Mouse (Mus musculus) heart, postnatal 0 days (tissue): ENCODE data around the gene Elf3. TPM values are rescaled to one million over a fixed set of nuclear protein-coding genes. Genes with fewer than 3 reads are reported as not detected.

Experiments used
- ATAC-seq: fragments of 200-750 bp; cut with Nextera tagmentation; 2 replicates; pipeline ENCODE4 v1.8.0; 2017; ENCODE audit warnings: low read depth, moderate number of reproducible peaks, moderate library complexity; ENCODE audit not compliant: insufficient read depth
- DNase-seq: peaks from one replicate; pipeline ENCODE4 v3.0.0-alpha.2; 2016; ENCODE audit warnings: low spot score
- H3K27ac ChIP-seq: fragments of 300-500 bp; sonication (generic); 2 replicates; pipeline ENCODE4 v1.5.1; 2014; ENCODE audit warnings: low read depth, mild to moderate bottlenecking
- H3K27me3 ChIP-seq: fragments of 300-500 bp; sonication (generic); 2 replicates; pipeline ENCODE4 v1.6.1; 2014; ENCODE audit warnings: low read length, mixed read lengths; ENCODE audit not compliant: control insufficient read depth, insufficient read depth
- H3K36me3 ChIP-seq: fragments of 300-500 bp; sonication (generic); replicated peaks from 2 replicates; pipeline ENCODE4 v1.6.1; 2014; ENCODE audit warnings: low read length, mixed read lengths; ENCODE audit not compliant: control insufficient read depth, insufficient read depth
- H3K4me1 ChIP-seq: fragments of 300-500 bp; sonication (generic); 2 replicates; pipeline ENCODE4 v1.6.1; 2014; ENCODE audit warnings: antibody characterized with exemption; ENCODE audit not compliant: control insufficient read depth, insufficient read depth
- H3K4me2 ChIP-seq: fragments of 300-500 bp; sonication (generic); 2 replicates; pipeline ENCODE4 v1.6.1; 2014; ENCODE audit warnings: low read depth, mild to moderate bottlenecking, low read length, moderate library complexity
- H3K4me3 ChIP-seq: fragments of 300-500 bp; sonication (generic); 2 replicates; pipeline ENCODE4 v1.5.1; 2014; ENCODE audit warnings: low read depth, low read length
- H3K9ac ChIP-seq: fragments of 300-500 bp; sonication (generic); replicated peaks from 2 replicates; pipeline ENCODE4 v1.6.1; 2014; ENCODE audit warnings: low read depth, low read length, mixed read lengths
- H3K9me3 ChIP-seq: fragments of 300-500 bp; sonication (generic); replicated peaks from 2 replicates; pipeline ENCODE4 v1.6.1; 2016; ENCODE audit warnings: low read length; ENCODE audit not compliant: control insufficient read depth
- CTCF ChIP-seq: IDR thresholded peaks from 2 replicates; pipeline ENCODE4 v1.5.1; 2016; ENCODE audit warnings: antibody characterized with exemption, control low read depth, low read depth
- EP300 ChIP-seq: IDR thresholded peaks from 2 replicates; pipeline ENCODE4 v1.6.1; 2016; ENCODE audit warnings: antibody characterized with exemption, low read depth
- WGBS: fragments of 180-500 bp; shearing (Covaris S2); extraction: QIAGEN DNeasy Blood & Tissue Kit; methylation state at CpG from one replicate; pipeline ENCODE4 v1.1.7; 2014; 5-methylcytosine and 5-hydroxymethylcytosine counted together
- polyA plus RNA-seq: library from polyadenylated mRNA; unstranded; fragments of >200 nt; fragmentation: Nextera tagmentation; extraction: Ambion mirVana; gene quantifications from 2 replicates; pipeline ENCODE4 v1.2.1, GENCODE M21; 2015
- total RNA-seq: library from RNA; depleted of rRNA; stranded (reverse); fragments of >200 nt; gene quantifications from 2 replicates; pipeline ENCODE4 v1.2.3, GENCODE M21; 2014; ENCODE audit warnings: low replicate concordance; rRNA removed

Elf3 gene
- 0.99 TPM in 1 of 2 replicates, not detected in the other for total RNA-seq
- polyA plus RNA-seq: 0.48 and 0.57 TPM in 2 replicates

DNA sequence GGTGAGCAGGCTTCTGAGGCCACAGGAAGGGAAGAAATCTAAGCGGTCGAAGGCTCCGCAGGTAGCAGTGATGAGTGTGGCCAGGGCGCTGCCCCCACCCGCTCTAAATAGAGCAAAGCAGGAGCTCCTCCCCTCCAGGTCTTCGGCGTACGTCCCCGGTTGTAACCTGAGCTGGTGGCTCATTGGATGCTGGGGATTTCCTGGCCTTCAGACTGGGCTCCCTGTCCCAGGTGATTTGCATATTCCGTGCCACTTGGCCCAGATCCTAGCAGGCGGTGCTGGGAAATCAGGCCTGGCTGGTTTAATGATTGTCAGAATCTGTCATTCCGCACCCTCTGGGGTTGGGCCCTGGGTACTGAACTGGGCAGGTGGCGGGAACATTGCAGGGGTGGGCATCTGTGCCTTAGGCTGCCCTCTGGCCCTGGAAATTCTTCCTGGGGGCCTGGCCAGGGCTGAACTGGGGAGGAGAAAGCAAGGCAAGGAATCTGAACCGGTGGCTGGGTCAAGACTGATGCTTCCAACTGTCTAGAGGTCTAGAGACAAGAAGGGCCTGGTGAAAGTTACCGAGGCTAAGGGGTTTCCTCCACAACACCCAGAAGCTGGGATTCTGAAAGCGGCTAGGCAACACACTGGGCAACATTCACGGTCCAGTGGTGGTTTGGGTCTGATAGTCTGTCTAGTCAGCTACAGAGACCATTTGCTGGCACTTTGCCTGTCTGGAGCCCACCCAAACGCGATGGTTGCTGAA, at the start of gene Elf3:
Elf3 (minus strand) TSS at position 189 of the 748 bp plus-strand sequence.
- no peaks in the 10 kb centered on the region for H3K9me3 ChIP-seq
- H3K4me1 ChIP-seq: peaks cover 4% of the 10 kb centered on the region; the same call in 1 of the 2 replicates
- peak within 1 kb of the TSS; percentile 27 for H3K4me3 ChIP-seq
- DNase-seq (peak; percentile 45), ATAC-seq (peak; percentile 24; the same call in 1 of the 2 replicates)
- TF ChIP-seq EP300 (no peak), CTCF (no peak)
- H3K36me3 ChIP-seq: peaks cover 16% of the 10 kb centered on the region
- H3K4me2 ChIP-seq: peak within 1 kb of the TSS; percentile 62
- H3K27ac ChIP-seq: no peak within 1 kb of the TSS
- 13% methylated on average over 19 of the region's 19 CpGs for WGBS
- H3K9ac ChIP-seq: no peak within 1 kb of the TSS; the same call in 1 of the 2 replicates
- H3K27me3 ChIP-seq: peaks cover 26% of the 10 kb centered on the region

DNA sequence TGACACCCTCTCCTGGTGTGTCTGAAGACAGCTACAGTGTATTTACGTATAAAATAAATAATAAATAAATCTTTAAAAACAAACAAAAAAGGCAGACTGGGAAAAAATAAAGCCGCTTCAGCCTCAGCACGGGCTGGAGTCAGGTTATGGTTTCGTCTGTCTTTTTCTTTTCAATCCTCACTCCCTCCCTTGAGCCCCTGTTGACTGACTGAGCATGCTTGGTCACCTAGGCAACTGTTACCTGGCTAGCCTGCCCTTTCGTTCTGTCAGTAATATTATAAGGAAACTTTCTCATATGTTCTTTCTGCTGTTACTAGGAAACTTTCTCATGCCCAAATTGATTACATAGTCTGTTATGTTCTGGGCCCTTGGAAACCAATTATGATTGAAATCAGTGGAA, 32.5 kb upstream of the Elf3 start:
- Histone ChIP-seq H3K4me2 (no peak overlapping the region), H3K27me3 (no peaks in the 10 kb centered on the region), H3K4me3 (no peak overlapping the region), H3K36me3 (peaks cover 15% of the 10 kb centered on the region), H3K9me3 (no peaks in the 10 kb centered on the region), H3K9ac (no peak overlapping the region), H3K4me1 (no peaks in the 10 kb centered on the region), H3K27ac (no peak overlapping the region)
- TF ChIP-seq CTCF: no peak
- TF ChIP-seq EP300: no peak
- DNase-seq: no peak
- no peak for ATAC-seq
- WGBS: 80% methylated on average over 5 of the region's 5 CpGs

DNA sequence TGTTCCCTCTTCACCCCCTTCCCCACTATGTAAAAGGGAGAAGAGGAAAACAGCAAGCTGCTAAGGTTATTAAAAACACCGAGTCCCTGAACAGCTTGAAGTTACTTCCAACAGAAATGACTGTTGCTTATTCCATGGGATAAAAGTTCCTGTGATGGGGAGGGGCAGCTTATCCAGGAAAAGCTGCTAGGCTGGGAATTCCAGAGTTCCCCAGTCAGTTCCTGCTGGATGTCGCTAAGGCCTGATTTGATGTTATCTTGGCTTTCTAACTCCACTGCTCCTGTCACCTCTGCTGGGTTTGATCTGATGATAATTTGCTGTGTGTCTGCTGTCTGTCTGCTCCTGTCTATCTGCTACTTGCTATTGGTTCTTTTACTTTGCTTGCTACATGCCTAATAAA, 27.9 kb upstream of the Elf3 start:
- no peak overlapping the region for H3K4me2 ChIP-seq
- no peaks in the 10 kb centered on the region for H3K36me3 ChIP-seq
- peaks cover 7% of the 10 kb centered on the region; the same call in 1 of the 2 replicates for H3K4me1 ChIP-seq
- H3K9ac ChIP-seq: no peak overlapping the region
- H3K4me3 ChIP-seq: no peak overlapping the region
- TF ChIP-seq EP300: no peak
- no peak for TF ChIP-seq CTCF
- 36% methylated on average over 2 of the region's 2 CpGs for WGBS
- H3K27ac ChIP-seq: no peak overlapping the region
- DNase-seq (no peak), ATAC-seq (no peak)
- H3K9me3 ChIP-seq: no peaks in the 10 kb centered on the region
- H3K27me3 ChIP-seq: no peaks in the 10 kb centered on the region

DNA sequence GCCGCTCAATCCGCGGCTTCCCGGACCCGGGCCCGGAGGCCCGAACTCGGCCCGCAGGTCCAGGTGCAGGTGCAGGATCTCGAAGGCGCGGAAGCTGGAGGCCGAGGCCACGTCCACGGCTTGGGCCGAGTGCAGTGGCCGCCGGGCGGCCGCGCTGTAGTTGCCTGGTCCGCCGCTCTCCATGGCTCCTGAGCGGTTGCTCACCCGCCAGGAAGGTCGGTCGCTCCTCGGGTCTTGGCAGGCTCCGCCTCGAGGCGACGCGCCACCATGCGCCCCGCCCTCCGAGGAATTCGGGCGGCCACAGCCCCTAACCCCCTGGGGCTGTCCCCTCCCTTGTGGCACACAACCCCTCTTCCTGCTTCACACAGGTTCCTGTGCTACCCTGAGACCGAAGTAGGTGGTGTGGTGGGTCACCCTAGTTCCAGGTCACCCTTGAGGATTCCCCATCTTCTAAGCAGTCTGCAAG, 25.5 kb upstream of the Elf3 start, which contains the start of gene Rnpep:
Rnpep (minus strand) TSS at position 259 of the 466 bp plus-strand sequence.
- WGBS: 0% methylated on average over 39 of the region's 39 CpGs
- Histone ChIP-seq H3K4me2 (peak within 1 kb of the TSS; percentile 84), H3K9me3 (no peaks in the 10 kb centered on the region), H3K27me3 (no peaks in the 10 kb centered on the region), H3K4me1 (peaks cover 12% of the 10 kb centered on the region; the same call in 1 of the 2 replicates), H3K9ac (peak within 1 kb of the TSS; percentile 87), H3K4me3 (peak within 1 kb of the TSS; percentile 74), H3K27ac (peak within 1 kb of the TSS; percentile 88), H3K36me3 (peaks cover 3% of the 10 kb centered on the region; the same call in 1 of the 2 replicates)
- DNase-seq (peak; percentile 73), ATAC-seq (peak; percentile 83)
- no peak for TF ChIP-seq EP300
- TF ChIP-seq CTCF: no peak

DNA sequence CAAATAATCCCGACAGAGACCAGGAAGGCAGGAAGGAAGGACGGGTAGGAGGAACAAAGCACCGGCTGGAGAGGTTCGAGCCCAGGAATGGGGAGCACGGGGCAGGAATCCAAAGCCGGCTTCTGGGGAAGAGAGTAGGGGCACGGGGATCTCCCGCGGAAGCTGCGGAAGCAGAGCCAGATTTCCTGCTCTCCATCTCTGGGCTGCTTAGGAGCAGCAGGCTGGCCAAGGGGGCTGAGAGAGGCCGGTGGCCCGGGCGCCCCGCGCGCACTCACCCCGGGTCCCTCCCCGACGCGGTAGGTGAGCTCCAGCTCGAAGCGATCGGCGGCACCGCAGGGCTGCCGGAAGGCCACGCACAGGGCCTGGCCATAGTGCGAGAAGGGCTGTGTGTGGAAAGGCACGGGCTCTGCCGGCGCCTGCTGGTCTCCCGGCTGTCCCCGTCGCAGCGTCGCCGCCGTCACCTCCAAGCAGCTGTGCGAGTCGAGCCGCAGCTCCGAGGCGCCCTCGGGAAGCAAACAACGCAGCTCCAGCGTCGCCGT, 25.0 kb upstream of the Elf3 start:
- H3K9me3 ChIP-seq: no peaks in the 10 kb centered on the region

More for the DNA sequence above, 25.0 kb upstream of the Elf3 start:
- Histone ChIP-seq H3K36me3 (peaks cover 8% of the 10 kb centered on the region), H3K9ac (peak overlapping the region; percentile 87), H3K27me3 (no peaks in the 10 kb centered on the region), H3K4me2 (peak overlapping the region; percentile 84), H3K4me3 (peak overlapping the region; percentile 74), H3K27ac (peak overlapping the region; percentile 88), H3K4me1 (peaks cover 12% of the 10 kb centered on the region; the same call in 1 of the 2 replicates)
- ATAC-seq (peak; percentile 47), DNase-seq (peak; percentile 25)
- WGBS: under 1% methylated on average over 42 of the region's 48 CpGs
- TF ChIP-seq EP300: no peak
- TF ChIP-seq CTCF: no peak
